Mouse (Mus musculus) cerebellum, postnatal 4 days (tissue): ENCODE measurements around the gene Naa25.

Experiments
- DNase-seq, 2 experiments: peaks; one replicate each; pipeline ENCODE4 v3.0.0; 2022; ENCODE audit warnings: low spot score in 2 of 2, mixed read lengths in 1 of 2

Gene Naa25

GRCm38 (mm10) chr5:121392667-121393380, 4.9 kb upstream of the Naa25 start:
- DNase-seq = peak in 1 of 2 experiments; percentile 41

- no peak for DNase-seq
These were observed 4.3 kb upstream of the Naa25 start for GRCm38 (mm10) chr5:121393402-121393801.

- no peak for DNase-seq
These were observed 2.1 kb upstream of the Naa25 start for GRCm38 (mm10) chr5:121395621-121396020.

- DNase-seq = peak in 1 of 2 experiments; percentile 32
These were observed 619 bp downstream of the Naa25 start for GRCm38 (mm10) chr5:121398146-121398964.

- no peak for DNase-seq
These were observed 1.3 kb downstream of the Naa25 start for GRCm38 (mm10) chr5:121398965-121399462.

GRCm38 (mm10) chr5:121399540-121399939, 1.8 kb downstream of the Naa25 start:
- no peak for DNase-seq

GRCm38 (mm10) chr5:121400064-121400463, 2.3 kb downstream of the Naa25 start:
- DNase-seq = no peak

GRCm38 (mm10) chr5:121400849-121401248, 3.1 kb downstream of the Naa25 start:
- no peak for DNase-seq

- no peak for DNase-seq
These were observed 10.1 kb downstream of the Naa25 start for GRCm38 (mm10) chr5:121407856-121408255.

- no peak for DNase-seq
These were observed 13.2 kb downstream of the Naa25 start for GRCm38 (mm10) chr5:121410975-121411374.

GRCm38 (mm10) chr5:121420721-121421120, 23.0 kb downstream of the Naa25 start:
- DNase-seq = no peak

GRCm38 (mm10) chr5:121422787-121423186, 25.1 kb downstream of the Naa25 start:
- no peak for DNase-seq

- DNase-seq = no peak
These were observed 25.6 kb downstream of the Naa25 start for GRCm38 (mm10) chr5:121423297-121423696.

GRCm38 (mm10) chr5:121428954-121429353, 31.2 kb downstream of the Naa25 start:
- no peak for DNase-seq

- DNase-seq = no peak
These were observed 40.4 kb downstream of the Naa25 start for GRCm38 (mm10) chr5:121438131-121438530.

- DNase-seq = no peak
These were observed 41.0 kb downstream of the Naa25 start for GRCm38 (mm10) chr5:121438756-121439155.

GRCm38 (mm10) chr5:121443548-121443947, 45.8 kb downstream of the Naa25 start:
- DNase-seq = peak in 1 of 2 experiments; percentile 55

GRCm38 (mm10) chr5:121444870-121445269, 47.1 kb downstream of the Naa25 start:
- DNase-seq = no peak

GRCm38 (mm10) chr5:121448450-121448849, 50.7 kb downstream of the Naa25 start:
- no peak for DNase-seq

GRCm38 (mm10) chr5:121449976-121450375, 52.2 kb downstream of the Naa25 start:
- DNase-seq = peak in 1 of 2 experiments; percentile 57

- no peak for DNase-seq
These were observed 52.7 kb downstream of the Naa25 start for GRCm38 (mm10) chr5:121450476-121450875.

GRCm38 (mm10) chr5:121451203-121451602, 53.5 kb downstream of the Naa25 start:
- DNase-seq = no peak

- peak in 1 of 2 experiments; percentile 34 for DNase-seq
These were observed 53.9 kb downstream of the Naa25 start, which contains the start of gene Tmem116 for GRCm38 (mm10) chr5:121451644-121452025. Gene Tmem116, plus strand, starts transcription at chr5:121451893.
